Mouse (Mus musculus) yolk sac, embryonic 10.5 days (tissue): ENCODE data around the gene Gpn1.

Source experiments
- DNase-seq: peaks from one replicate; pipeline ENCODE4 v3.0.0-alpha.2; 2017; ENCODE audit warnings: low spot score

Gene Gpn1

DNA sequence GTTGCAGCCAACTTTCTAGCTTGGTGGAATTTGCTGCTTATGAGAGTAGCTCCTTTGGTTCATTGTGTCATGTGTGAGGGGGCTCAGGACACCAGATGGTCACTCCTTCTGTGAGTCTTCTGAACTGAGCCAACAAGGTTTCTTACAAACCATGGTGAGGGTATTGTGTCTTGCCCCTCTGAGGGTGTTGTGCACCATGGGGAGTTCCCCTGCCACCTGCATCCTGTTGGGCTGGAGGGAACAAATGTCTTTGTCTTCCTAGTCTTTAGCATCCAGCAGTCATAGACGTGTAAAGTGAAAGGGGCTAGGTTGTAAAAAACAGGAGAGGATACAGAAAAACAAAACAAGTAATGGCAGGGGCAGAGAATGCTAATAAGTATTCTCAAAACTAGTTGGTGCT lies 64.9 kb downstream of the Gpn1 start:
- DNase-seq = no peak

DNA sequence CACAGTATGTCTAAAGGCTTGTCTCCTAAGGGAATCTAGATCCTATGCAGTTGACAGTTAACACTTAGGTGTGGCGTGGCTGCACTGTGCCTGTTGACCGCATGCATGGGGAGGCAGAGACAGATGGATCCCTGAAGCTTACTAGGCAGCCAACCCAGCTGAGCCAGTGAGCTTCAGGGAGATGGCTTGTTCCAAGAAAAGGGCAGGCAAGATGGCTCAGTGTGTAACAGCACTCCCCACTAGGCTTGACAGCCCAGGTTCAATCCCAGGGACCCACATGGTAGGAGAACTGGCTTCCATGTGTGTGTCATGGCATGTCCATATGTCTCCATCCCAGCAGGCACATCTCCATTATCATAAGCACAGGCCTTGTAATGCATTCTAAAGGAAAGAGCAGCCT lies 65.8 kb downstream of the Gpn1 start:
- no peak for DNase-seq

DNA sequence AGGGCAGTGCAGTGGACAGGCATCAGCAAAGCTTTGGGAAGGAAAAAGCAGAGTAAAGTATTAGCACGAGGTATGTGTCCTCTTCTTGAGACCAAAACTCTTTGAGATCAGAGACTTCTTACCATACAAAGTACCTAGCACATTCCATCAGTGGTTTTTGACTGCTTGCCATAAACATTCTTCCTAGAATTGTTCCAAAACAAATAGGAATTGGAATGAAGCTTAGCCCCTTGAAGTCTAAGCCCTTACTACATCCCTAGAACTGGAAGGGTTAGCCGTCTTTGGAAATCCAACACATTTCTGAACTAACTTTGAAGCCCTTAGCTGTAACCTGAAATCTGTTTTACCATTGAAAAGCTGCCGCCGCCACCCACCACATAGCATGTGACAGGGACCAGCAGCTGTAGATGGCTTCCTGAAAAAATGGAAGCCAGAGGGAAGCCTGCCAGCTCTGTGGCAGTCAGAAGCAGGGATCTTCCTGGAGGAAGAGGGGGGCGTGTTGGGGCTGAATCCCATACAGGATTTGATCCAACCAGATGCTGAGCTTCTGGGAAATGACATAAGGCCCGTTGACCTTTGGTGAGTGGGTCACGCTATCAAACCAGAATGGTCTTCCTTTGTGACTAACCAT lies 67.6 kb downstream of the Gpn1 start:
- no peak for DNase-seq
